Mouse (Mus musculus) heart, adult 11 months (tissue): ENCODE measurements around the gene Lin54.

Source experiments
- DNase-seq: peaks from one replicate; pipeline ENCODE4 v3.0.0; 2022

Gene Lin54

DNA sequence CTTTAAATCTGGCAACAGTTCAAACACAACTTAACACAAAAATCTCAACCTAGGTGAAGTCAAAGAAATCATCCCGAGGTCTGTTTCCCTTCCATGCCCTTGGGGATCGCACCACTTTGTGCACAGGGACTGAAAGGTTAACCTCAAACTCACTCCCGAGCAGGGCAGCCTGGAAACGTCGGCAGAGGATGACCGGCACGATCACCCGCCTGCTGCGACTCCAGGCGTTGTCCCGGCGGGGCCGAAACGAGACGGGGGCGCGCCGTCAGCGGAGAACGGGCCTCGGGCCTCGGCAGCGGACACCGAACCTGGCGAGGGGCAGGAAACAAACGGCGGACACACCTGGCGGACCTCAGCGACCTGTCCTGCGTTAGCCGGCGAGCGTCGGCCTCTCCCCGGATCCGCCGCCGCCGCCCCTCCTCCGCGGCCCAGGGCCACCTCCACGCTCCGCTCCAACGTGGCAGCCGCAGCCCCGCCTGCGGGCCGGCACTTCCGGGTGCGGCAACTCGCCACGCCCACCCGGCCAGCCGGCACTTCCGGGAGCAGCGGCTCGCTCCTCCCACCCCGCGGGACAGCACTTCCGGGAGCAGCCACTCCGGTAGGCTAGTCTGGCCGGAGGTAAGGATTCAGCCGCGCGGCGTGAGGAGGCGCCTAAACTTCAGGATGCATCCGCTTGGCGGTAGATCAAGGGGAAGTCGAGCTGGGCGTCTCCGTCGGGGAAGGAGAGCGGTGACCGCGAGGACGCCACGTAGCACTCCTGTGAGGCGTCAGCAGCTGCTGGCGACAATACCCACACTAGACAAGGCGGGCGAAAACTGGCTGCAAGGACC, 84.5 kb downstream of the Lin54 start, which contains the start of gene Sec31a:
Sec31a (minus strand) TSS at position 474 of the 830 bp plus-strand sequence.
- peak; percentile 100 for DNase-seq

DNA sequence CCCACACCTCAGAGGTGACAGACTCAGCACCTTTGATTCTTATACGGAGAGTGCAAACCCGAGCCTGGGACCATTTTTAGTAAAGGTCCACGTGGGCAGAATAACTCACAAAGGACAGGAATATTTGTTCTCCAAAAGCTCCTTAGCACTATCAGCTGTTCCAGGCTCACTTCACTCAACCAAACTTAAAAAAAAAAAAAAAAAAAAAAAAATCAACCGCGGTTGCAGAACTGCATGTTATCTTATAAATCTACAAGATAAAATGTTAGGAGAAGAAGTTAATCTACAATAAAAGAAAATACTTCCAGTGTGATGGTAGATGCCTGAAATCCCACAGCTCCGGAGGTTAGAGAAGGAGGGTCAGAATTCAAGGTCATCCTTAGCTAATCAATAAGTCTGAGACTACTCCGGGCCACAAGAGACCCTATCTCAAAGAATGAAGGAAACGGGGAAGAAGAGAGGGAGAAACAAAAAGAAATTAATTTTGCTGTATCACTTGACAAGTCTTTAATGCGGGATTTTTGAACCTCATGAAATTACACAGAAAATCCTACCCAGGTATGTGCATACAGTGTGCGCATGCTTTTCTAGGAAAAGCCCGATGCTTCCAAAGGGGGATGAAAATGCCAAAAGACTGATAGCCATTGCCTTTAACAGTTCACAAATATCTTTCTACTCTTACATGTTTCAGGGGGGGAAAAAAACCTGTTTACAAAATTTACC, 85.8 kb downstream of the Lin54 start:
- DNase-seq: no peak

DNA sequence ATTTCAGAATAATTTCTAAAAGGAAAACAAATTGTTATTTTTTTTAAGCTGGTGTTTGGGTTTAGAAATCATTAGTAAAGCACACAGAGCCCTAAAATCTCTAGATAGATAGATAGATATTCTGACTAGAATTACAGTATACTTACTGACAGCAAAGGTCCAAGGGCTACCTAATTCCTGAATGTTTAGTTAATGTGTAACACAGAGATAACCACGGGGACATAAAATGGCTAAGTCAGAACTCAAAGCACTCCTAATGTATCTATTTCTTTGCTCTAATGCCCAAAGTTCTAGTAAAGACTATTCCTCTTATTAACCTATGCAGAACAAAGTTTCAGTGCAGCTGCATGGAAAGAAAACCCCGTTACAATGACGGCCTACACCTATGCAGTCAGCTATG, 87.6 kb downstream of the Lin54 start:
- no peak for DNase-seq

DNA sequence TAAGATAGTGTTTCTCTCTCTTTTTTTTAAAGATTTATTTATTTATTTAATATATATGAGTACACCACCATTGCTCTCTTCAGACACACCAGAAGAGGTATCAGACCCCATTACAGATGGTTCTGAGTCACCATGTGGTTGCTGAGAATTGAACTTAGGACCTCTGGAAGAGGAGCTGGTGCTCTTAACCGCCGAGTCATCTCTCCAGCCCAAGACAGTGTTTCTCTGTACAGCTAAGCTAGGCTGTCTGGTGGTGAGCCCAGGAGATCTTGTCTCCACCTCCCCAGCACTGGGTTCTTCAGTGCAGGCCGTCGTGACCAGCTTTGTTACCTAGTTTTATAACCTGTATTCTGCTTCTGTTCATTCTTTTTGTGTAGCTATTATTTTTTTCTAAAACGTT, 90.2 kb downstream of the Lin54 start:
- no peak for DNase-seq

DNA sequence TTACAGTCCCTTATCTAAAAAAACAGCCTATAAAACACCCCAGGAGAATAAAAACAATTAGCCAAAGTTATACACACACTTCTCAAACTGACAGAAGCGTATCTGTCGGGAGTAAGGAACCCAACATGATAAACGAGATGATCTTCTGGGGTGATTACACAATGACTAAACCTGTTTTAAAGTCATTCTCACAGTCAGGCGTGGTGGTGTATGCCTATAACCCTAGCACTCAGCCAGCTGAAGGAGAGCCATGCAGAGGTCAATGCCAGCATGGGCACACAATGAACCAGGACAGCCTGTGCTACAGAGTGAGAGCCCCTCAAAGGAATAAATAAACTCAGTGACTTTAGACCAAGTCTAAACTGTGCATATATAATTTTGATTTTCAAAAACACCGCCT, 92.0 kb downstream of the Lin54 start:
- no peak for DNase-seq

DNA sequence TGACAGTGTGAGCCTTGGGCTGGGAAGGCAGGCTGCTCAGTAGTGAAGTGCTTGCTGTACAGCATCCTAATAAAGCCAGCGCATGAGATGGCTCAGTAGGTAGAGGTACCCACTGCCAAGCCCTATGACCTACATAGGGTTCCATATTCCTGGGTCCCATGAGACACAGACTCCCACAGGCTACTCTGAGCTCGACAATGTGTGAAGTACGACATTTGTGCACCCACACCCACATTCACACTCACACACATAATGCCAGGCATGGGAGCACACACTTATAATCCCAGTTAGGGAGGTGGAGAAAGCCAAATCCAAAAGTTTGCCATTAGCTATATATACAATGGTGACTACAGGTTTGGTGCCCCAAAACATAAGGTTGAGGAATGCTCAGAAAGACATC, 103.7 kb downstream of the Lin54 start:
- no peak for DNase-seq

DNA sequence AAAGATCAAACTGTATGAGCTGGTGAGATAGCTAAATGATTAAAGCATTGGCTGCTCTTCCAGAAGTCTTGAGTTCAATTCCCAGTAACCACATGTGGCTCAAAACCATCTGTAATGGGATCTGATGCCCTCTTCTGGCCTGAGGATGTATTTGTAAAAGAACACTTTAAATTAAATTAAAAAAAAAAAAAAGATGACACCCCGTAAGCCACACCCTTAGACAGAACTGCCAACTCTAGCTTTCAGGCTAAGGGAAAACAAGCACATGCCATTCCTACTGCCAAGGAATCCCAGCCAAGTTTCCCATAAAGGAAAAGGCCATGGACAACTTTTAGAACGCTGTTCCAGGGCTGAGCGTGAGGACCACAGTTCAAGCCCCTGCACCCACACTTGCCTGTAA, 106.8 kb downstream of the Lin54 start:
- no peak for DNase-seq

DNA sequence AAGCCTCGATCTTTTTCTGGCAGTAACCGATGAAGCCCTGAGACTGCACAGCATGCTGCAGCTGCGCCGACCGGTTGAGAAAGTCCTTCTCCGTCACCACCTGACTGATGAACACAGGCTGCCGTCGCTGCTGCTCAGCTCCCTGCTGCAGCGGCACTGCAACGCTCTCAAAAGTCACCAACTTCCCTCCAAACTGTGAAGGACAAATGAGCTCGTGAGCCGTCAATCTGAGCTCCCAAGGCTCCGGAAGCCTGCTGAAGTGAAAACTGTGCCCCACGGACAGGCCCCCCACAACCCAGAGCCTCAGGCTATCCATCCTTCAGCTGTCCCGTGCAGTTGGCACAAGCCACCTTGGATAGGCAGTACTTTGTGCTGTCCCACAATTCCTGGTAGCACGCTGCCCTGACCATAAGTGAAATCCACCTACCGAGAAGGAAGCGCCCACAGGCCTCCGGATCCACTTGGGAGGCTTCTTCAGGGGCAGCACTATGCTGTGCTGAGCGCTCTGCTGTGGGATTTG, 107.9 kb downstream of the Lin54 start:
- no peak for DNase-seq
